Mouse (Mus musculus): ENCODE results near the gene Olfr223. TPM values are rescaled to one million over a fixed set of nuclear protein-coding genes. Genes with fewer than 3 reads are reported as not detected.
A peak's percentile ranks its signal among the peaks of the same experiment; 100 is the strongest.
"Not testable (repeated sequence)": the region's sequence is repeated elsewhere in the genome, so short reads cannot be mapped to it uniquely, and the experiment has no call there.

The Olfr223 gene
- not detected for total RNA-seq (2021)
- long read RNA-seq, experiment 1 = 0 reads
- long read RNA-seq, experiment 2 = 0 reads

GRCm38 (mm10) chr11:59593189-59593588 is at the start of gene Olfr223:
Gene Olfr223 (minus strand): TSS chr11:59593289.
- DNase-seq (ENCODE audit: low spot score in 2 of 2) = no peak

- DNase-seq (ENCODE audit: low spot score in 2 of 2) = no peak
Measured at GRCm38 (mm10) chr11:59642420-59642819, 49.3 kb upstream of the Olfr223 start.

- no peak for DNase-seq (ENCODE audit: low spot score in 2 of 2)
Measured at GRCm38 (mm10) chr11:59641227-59641626, 48.1 kb upstream of the Olfr223 start.

GRCm38 (mm10) chr11:59639957-59640643 is 47.0 kb upstream of the Olfr223 start:
- DNase-seq (ENCODE audit: low spot score in 2 of 2) = no peak

DNA sequence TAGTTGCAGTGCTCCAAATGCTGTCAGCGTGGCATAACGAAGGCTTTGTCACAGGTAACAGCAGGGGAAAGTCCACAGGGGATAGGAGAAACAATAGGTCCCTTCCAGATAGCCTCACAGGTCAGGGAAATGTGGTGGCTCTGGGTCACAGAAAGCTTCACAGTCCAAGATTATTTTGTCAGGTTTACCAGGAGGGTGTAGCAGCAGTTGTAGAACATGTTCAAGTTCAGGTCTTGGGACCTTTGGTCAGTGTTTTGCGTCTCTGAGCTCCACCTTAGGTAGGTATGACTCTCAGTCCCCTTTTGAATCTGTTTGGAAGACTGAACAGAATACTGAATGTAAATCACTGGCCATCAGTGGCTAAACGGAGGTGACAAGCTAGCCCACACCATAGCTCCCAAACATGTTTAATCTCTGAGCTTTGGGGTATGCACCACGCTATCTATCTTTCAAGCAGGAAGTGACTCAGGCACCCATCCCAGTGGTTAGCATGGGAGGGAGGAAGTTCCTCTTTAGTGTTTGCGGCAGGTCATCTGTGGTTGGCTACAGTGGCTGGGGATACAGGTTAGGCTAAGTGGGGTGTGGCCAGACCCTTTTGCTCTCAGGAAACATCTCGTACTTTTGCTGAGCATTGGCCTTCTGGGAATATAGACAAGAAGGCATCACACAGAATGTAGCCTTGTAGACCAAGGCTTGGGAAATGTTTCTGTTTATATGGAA is 43.8 kb upstream of the Olfr223 start:
- no peak for DNase-seq (ENCODE audit: low spot score in 2 of 2)

DNA sequence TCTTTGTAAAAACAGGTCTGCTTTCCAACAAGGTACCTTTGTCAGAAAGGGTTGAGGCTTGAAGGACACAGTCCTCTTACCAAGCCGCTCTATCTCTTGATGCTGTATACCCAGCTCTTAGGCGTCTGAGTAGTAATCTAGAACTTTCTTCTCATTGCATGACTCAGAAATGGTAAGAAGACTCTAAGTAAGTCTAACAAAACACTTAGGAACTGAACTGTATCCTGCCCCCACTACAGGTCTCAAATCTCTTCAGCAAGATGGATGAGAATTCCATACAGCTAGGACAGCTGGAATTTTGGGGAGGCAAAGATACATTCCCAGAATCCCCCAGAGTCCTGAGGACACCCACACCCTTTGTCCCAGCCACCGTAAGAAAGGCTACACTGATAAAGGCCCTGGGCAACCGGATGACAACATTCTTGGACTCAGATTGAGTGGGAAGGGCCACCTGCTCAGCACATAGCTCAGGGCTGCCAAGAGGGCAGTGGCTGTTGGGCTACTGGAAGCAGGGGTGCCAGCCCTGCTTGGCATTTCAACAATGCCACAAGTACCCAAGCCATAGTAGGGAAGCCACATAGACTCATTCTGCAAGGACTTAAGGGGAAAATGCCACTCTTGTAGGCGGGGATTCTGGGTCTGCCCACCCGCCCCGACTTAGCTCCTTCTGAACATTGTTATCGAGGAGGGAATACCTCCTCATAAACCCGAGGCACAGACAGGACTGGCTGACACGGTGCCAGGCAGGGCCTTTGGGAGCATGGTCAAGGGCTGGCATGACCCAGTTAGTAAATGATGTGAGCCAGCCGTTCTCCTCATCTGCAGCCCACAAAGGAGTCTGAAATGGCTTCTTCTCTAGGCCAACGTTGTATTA is 43.0 kb upstream of the Olfr223 start:
- no peak for DNase-seq (ENCODE audit: low spot score in 2 of 2)

GRCm38 (mm10) chr11:59635251-59635795 is 42.2 kb upstream of the Olfr223 start:
- DNase-seq (ENCODE audit: low spot score in 2 of 2) = no peak

DNA sequence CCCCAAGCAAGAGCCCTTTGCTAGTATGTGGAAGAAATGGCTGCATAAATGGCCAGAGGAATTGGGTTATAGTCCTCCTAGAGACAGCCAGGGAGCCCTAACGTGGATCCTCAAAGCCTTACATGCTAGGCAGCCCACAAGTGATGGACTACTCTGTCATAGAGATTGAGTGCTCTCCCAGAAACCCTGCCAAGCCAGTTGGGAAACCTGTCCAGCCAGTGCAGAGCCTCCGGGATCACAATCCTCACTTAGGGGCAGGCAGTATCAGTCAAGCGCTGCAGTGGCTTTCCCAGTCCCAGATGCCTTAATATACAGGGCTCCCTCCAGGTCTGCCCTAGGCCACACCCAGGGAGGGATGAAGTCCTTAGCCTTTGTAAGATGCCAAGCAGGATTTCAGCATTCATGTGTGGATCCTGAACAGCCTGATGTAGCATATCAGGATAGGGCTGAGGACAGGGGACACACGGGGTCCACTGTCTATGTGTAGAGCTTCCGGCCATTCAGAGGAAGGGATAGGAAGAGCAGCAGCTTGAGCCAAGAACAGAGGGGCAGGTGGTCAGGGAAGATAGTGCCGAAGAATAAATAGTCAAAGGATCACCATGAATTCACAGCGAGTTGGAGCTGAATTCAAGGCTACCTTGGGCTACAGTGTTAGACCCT is 41.0 kb upstream of the Olfr223 start:
- no peak for DNase-seq (ENCODE audit: low spot score in 2 of 2)

- DNase-seq (ENCODE audit: low spot score in 2 of 2) = peak; percentile 18 to 27
Measured at GRCm38 (mm10) chr11:59633037-59633436, 39.9 kb upstream of the Olfr223 start.

GRCm38 (mm10) chr11:59631980-59632379 is 38.9 kb upstream of the Olfr223 start:
- no peak for DNase-seq (ENCODE audit: low spot score in 2 of 2)

DNA sequence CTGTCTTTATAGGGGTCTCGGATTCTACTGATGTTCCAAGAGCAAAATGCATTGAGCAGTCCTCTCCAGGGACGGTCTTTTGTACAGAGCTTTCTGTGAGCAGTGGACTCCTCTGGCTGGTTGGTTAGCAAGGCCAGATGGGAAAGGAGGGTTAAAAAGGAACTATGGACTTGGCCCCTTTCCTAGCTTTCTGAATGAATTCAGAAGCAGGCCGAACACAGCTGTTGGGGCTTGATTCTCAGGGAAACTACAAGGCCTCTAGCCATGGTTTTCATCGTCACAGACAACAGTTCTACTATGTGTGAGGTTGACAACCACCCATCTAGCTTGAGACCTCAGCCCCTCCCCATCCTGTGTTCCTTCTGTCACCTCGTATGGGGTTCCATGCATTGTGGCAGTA is 36.8 kb upstream of the Olfr223 start:
- no peak for DNase-seq (ENCODE audit: low spot score in 2 of 2)

DNA sequence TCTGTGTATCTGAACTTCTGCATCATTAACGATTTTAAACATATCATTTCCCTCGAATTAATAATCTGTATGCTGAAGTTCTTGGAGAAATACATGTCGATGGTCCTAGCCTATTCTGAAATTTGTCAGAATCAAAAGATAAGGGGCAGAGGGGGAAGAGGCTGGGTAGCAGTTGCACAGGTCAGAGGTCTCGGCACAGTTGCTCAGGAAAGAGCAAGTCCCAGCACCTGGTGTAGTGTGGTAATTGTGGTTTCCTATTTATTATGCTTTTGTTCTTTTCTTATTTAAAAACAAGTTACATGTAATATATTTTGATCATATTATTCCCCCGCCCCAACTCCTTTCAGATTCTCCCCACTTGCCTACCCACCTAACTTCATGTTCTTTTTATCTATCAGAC is 35.1 kb upstream of the Olfr223 start:
- no peak for DNase-seq (ENCODE audit: low spot score in 2 of 2)

DNA sequence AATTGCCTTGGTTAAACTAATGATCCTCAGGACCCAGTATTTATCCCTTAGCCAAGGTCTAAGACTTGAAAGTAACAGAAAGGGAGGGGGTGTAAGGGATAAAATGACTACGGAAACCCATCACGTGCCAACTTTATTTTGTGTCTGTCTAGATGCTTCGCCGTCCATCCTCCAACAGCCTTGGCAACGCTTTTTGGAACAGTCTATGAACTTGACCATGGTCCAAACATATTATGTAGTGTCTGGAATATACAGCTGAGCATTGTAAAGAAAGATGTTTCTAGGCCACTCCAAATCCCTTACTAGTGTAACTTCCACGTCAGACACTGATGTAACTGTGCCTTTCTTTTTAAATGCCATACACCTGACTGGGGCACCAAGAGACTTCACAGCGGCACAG is 33.1 kb upstream of the Olfr223 start:
- no peak for DNase-seq (ENCODE audit: low spot score in 2 of 2)

DNA sequence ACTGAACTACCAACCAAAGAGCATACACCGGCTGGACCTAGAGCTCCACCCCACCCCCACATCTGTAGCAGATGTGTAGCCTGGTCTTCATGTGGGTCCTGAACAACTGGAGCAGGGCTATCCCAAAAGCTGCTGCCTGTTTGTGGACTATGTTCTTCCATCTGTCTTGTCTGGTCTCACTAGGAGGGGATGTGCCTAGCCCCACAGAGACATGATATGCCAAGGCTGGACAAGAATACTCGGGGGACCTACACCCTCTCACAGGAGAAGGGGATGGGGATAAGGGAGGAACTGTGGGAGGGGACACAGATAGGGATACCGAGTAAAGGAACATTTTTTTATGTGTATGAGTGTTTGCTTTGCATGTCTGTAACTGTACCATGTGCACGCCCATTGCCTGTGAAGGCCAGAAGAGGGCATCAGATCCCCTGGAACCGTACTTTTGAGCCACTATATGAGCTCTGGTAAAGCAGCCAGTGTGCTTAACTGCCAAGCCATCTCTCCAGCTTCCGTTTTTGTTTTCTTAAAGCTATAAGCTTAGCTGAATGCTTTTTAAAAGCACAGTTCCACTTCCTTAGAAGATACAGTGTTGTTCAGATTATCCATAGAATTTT is 31.0 kb upstream of the Olfr223 start:
- peak; percentile 47 to 75 for DNase-seq (ENCODE audit: low spot score in 2 of 2)

DNA sequence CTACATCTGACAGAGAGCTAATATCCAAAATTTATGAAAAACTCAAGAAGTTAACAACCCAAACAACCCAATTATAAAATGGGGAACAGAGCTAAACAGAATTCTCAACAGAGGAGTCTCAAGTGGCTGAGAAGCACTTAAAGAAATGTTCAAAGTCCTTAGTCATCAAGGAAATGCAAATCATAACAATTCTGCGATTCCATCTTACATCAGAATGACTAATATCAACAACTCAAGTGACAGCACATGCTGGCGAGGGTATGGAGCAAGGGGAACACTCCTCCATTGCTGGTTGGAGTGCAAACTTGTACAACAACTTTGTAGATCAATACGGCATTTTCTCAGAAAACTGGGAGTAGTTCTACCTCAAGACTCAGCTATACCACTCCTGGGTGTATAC is 29.1 kb upstream of the Olfr223 start:
- DNase-seq (ENCODE audit: low spot score in 2 of 2) = no peak

DNA sequence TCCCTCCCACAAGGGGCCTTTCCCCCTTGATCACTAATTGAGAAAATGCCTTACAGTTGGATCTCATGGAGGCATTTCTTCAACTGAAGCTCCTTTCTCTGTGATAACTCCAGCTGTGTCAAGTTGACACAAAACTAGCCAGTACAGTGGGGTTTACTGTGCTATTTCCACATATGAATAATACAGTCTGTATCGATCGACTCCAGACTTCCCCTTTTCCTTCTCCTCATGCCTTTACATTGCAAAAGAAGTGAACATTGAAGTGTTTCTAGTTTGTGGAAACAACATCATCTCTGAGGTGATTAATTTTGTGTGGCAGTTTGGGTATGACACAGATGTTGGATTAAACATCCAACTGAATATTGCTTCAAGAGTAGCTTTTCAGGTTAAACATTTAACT is 23.9 kb upstream of the Olfr223 start:
- not testable (repeated sequence) for DNase-seq (ENCODE audit: low spot score in 2 of 2)

GRCm38 (mm10) chr11:59614120-59614519 is 21.0 kb upstream of the Olfr223 start:
- peak; percentile 32 to 54 for DNase-seq (ENCODE audit: low spot score in 2 of 2)

- DNase-seq (ENCODE audit: low spot score in 2 of 2) = no peak
Measured at GRCm38 (mm10) chr11:59611646-59612045, 18.6 kb upstream of the Olfr223 start.

DNA sequence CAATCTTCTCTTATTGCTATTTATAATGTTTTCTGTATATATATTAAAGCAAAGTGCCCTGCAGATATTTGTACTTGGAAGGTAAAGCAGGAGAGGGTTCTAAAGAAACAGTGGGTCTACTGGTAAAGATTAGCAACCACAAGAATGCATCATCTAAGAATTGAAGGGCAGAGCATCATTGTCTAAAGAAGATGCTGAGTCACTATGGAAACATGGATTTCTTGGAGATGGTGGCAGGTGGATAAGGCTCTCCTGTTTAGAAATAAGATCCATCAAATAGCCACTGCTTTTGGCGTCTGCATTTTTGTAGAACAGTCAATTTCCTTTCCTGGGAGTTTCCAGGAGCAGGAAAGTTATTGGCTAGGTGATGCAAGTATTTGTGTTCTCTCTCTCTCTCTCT is 9.2 kb upstream of the Olfr223 start:
- DNase-seq (ENCODE audit: low spot score in 2 of 2) = no peak

DNA sequence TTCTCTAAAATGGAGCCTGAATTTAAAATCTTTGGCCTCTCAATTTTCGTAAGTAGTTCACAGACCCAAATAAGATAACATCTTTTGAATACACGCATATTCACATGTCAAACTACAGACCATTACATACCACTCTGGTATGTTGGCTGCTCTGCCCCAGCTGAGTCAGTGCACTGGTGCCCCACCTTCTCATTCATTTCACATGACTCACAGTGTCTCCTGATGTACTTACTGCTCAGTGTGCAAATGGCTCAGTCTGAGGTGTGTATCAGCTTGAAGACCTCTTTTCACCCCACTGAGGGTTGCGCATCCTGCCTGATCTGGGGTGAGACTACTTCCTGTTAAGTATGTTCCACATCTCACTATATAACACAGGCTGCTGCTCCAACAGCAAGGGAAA is 7.8 kb upstream of the Olfr223 start:
- DNase-seq (ENCODE audit: low spot score in 2 of 2) = no peak

DNA sequence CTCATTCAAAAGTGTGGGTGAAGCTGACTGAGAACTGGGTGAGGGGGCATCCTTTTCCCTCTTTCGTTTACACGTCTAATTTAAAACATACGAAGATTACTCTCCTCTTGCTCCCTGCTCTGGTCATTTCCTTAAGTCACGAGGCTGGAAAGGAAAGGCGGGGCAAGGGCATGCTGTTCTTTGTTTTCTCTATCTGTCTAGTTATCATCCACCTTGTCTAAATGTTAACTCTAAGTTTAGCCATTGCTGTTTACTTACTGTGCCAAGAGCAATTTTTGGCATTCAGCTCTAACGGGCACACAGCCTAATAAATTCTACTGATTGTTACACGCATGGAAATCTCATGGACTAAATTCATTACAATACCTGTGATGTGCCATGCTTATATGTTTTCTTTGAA is 6.1 kb upstream of the Olfr223 start:
- DNase-seq (ENCODE audit: low spot score in 2 of 2) = no peak
